Mouse (Mus musculus): ENCODE measurements around the gene Methig1. TPM values are rescaled to one million over a fixed set of nuclear protein-coding genes. Genes with fewer than 3 reads are reported as not detected.
"Not testable (repeated sequence)": the region's sequence is repeated elsewhere in the genome, so short reads cannot be mapped to it uniquely, and the experiment has no call there.

The Methig1 gene
- polyA plus RNA-seq, 1 experiment from 2014 or later, result not detected

- H3K27me3 ChIP-seq (ENCODE audit: insufficient read depth, low read length), result no peaks in the 10 kb centered on the region
- no peak overlapping the region for H3K4me2 ChIP-seq
- peak; percentile 65 for TF ChIP-seq CTCF (IDR thresholded peaks at IDR 0.05; ENCODE audit: low read depth)
- no peak overlapping the region for H3K4me3 ChIP-seq (ENCODE audit: low read depth, low read length)
- no peaks in the 10 kb centered on the region for H3K36me3 ChIP-seq (ENCODE audit: insufficient read depth)
- no peaks in the 10 kb centered on the region for H3K9me3 ChIP-seq (ENCODE audit: low read depth, low read length)
- WGBS, result 28% methylated on average over 5 of the region's 5 CpGs
- H3K4me1 ChIP-seq (ENCODE audit: insufficient read depth), result no peaks in the 10 kb centered on the region
- no peak overlapping the region for H3K9ac ChIP-seq
- ATAC-seq (ENCODE audit: insufficient read depth) (no peak), DNase-seq (peak; percentile 84)
- H3K27ac ChIP-seq (ENCODE audit: low read depth), result no peak overlapping the region
Observed at GRCm38 (mm10) chr15:100375066-100375465, 22.1 kb downstream of the Methig1 start.

GRCm38 (mm10) chr15:100377847-100378505, 25.0 kb downstream of the Methig1 start:
- ATAC-seq (ENCODE audit: insufficient read depth), result peak; percentile 49; the same call in 1 of the 2 replicates
- DNase-seq; H3K9me3 ChIP-seq (ENCODE audit: low read depth, low read length); H3K9ac ChIP-seq; H3K4me3 ChIP-seq (ENCODE audit: low read depth, low read length); H3K4me2 ChIP-seq; H3K27ac ChIP-seq (ENCODE audit: low read depth); H3K4me1 ChIP-seq (ENCODE audit: insufficient read depth); H3K27me3 ChIP-seq (ENCODE audit: insufficient read depth, low read length); H3K36me3 ChIP-seq (ENCODE audit: insufficient read depth): not testable (repeated sequence)
- 0 out of 2 replicates have a peak, but pooled peaks have one; percentile 2 for TF ChIP-seq CTCF (IDR thresholded peaks at IDR 0.05; ENCODE audit: low read depth)
- WGBS, result 26% methylated on average over 3 of the region's 9 CpGs

DNA sequence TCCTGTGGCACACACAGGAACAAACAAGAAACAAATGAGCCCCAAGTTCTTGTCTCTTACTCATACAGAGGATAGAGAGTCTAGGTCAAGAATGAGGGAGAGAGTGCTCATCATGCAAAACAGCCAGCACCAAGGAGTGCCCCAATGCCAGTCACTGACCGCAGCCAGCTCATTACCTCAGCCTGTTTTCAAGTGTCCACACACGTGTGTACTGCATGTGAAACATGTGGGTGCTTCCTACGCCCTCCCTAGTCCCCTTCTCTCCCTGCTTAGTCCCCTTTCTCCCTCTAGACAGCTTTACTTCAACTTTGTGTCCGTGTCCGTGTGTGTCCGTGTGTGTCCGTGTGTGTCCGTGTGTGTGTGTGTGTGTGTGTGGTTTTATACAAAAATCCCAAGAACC, 26.7 kb downstream of the Methig1 start:
- Histone ChIP-seq H3K9ac (no peak overlapping the region), H3K9me3 (ENCODE audit: low read depth, low read length) (no peaks in the 10 kb centered on the region), H3K27me3 (ENCODE audit: insufficient read depth, low read length) (no peaks in the 10 kb centered on the region), H3K36me3 (ENCODE audit: insufficient read depth) (no peaks in the 10 kb centered on the region), H3K4me3 (ENCODE audit: low read depth, low read length) (no peak overlapping the region), H3K4me1 (ENCODE audit: insufficient read depth) (no peaks in the 10 kb centered on the region), H3K4me2 (no peak overlapping the region), H3K27ac (ENCODE audit: low read depth) (no peak overlapping the region)
- no peak for TF ChIP-seq CTCF (IDR thresholded peaks at IDR 0.05; ENCODE audit: low read depth)
- 68% methylated on average over 8 of the region's 8 CpGs for WGBS
- no peak for ATAC-seq (ENCODE audit: insufficient read depth)
- DNase-seq, result no peak

GRCm38 (mm10) chr15:100380104-100380503, 27.2 kb downstream of the Methig1 start:
- H3K9ac ChIP-seq, result no peak overlapping the region
- H3K27me3 ChIP-seq (ENCODE audit: insufficient read depth, low read length), result no peaks in the 10 kb centered on the region
- H3K4me1 ChIP-seq (ENCODE audit: insufficient read depth), result no peaks in the 10 kb centered on the region
- H3K9me3 ChIP-seq (ENCODE audit: low read depth, low read length), result no peaks in the 10 kb centered on the region
- H3K27ac ChIP-seq (ENCODE audit: low read depth), result no peak overlapping the region
- WGBS, result 52% methylated on average over 2 of the region's 2 CpGs
- H3K4me3 ChIP-seq (ENCODE audit: low read depth, low read length), result no peak overlapping the region
- DNase-seq, result no peak
- ATAC-seq (ENCODE audit: insufficient read depth), result no peak
- H3K4me2 ChIP-seq, result no peak overlapping the region
- TF ChIP-seq CTCF (IDR thresholded peaks at IDR 0.05; ENCODE audit: low read depth), result no peak
- no peaks in the 10 kb centered on the region for H3K36me3 ChIP-seq (ENCODE audit: insufficient read depth)

GRCm38 (mm10) chr15:100385705-100386104, 32.8 kb downstream of the Methig1 start:
- DNase-seq (no peak), ATAC-seq (ENCODE audit: insufficient read depth) (no peak)
- 89% methylated on average over 9 of the region's 9 CpGs for WGBS
- Histone ChIP-seq H3K4me3 (ENCODE audit: low read depth, low read length) (no peak overlapping the region), H3K4me1 (ENCODE audit: insufficient read depth) (no peaks in the 10 kb centered on the region), H3K4me2 (no peak overlapping the region), H3K36me3 (ENCODE audit: insufficient read depth) (no peaks in the 10 kb centered on the region), H3K9me3 (ENCODE audit: low read depth, low read length) (0 out of 2 replicates have a peak, but pooled peaks cover 3% of the 10 kb centered on the region), H3K27ac (ENCODE audit: low read depth) (no peak overlapping the region), H3K27me3 (ENCODE audit: insufficient read depth, low read length) (no peaks in the 10 kb centered on the region), H3K9ac (no peak overlapping the region)
- no peak for TF ChIP-seq CTCF (IDR thresholded peaks at IDR 0.05; ENCODE audit: low read depth)

GRCm38 (mm10) chr15:100387544-100388223, 34.7 kb downstream of the Methig1 start:
- Histone ChIP-seq H3K9ac (no peak overlapping the region), H3K36me3 (ENCODE audit: insufficient read depth) (no peaks in the 10 kb centered on the region), H3K4me1 (ENCODE audit: insufficient read depth) (no peaks in the 10 kb centered on the region), H3K27ac (ENCODE audit: low read depth) (peak overlapping the region; percentile 40; the same call in 1 of the 2 replicates), H3K4me2 (peak overlapping the region; percentile 40; the same call in 1 of the 2 replicates), H3K9me3 (ENCODE audit: low read depth, low read length) (0 out of 2 replicates have a peak, but pooled peaks cover 3% of the 10 kb centered on the region), H3K27me3 (ENCODE audit: insufficient read depth, low read length) (no peaks in the 10 kb centered on the region), H3K4me3 (ENCODE audit: low read depth, low read length) (no peak overlapping the region)
- ATAC-seq (ENCODE audit: insufficient read depth), result no peak
- DNase-seq, result peak; percentile 34
- no peak for TF ChIP-seq CTCF (IDR thresholded peaks at IDR 0.05; ENCODE audit: low read depth)
- 67% methylated on average over 17 of the region's 17 CpGs for WGBS

DNA sequence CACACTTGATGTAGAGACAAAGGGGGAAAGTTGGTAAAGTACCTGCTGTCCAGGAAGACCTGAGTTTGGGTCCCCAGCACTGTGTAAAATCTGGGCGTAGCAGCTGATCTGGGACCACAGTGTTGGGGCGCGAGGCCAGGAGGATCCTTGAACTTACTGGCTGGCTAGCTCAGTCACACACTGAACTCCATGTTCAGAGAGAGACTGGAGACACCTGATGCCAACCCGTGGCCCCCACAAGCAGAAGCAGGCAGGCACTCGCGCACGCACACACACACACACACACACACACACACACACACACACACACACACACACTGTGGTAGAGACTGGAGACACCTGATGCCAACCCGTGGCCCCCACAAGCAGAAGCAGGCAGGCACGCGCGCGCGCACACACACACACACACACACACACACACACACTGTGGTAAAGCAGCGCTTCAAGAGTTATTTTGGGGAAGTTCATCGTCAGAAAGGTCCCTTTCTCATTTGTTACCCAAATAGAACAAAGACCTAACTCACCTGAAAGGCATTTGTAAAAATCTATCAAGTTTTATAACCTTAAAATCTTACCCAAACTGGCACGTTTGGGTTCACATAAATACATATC, 35.4 kb downstream of the Methig1 start:
- 0 out of 2 replicates have a peak, but pooled peaks cover 3% of the 10 kb centered on the region for H3K9me3 ChIP-seq (ENCODE audit: low read depth, low read length)
- no peak overlapping the region for H3K27ac ChIP-seq (ENCODE audit: low read depth)
- no peak overlapping the region for H3K4me3 ChIP-seq (ENCODE audit: low read depth, low read length)
- H3K9ac ChIP-seq, result no peak overlapping the region
- DNase-seq (no peak), ATAC-seq (ENCODE audit: insufficient read depth) (no peak)
- WGBS, result 83% methylated on average over 16 of the region's 16 CpGs
- no peak for TF ChIP-seq CTCF (IDR thresholded peaks at IDR 0.05; ENCODE audit: low read depth)
- peak overlapping the region; percentile 40; the same call in 1 of the 2 replicates for H3K4me2 ChIP-seq
- no peaks in the 10 kb centered on the region for H3K27me3 ChIP-seq (ENCODE audit: insufficient read depth, low read length)
- H3K4me1 ChIP-seq (ENCODE audit: insufficient read depth), result no peaks in the 10 kb centered on the region
- peaks cover 1% of the 10 kb centered on the region; the same call in 1 of the 2 replicates for H3K36me3 ChIP-seq (ENCODE audit: insufficient read depth)

Measured in lung, embryonic 14.5 days (tissue).